Mouse (Mus musculus) heart, adult 8-10 months (tissue): ENCODE data around the gene Rnf216. TPM values are rescaled to one million over a fixed set of nuclear protein-coding genes. Genes with fewer than 3 reads are reported as not detected.
A peak's percentile ranks its signal among the peaks of the same experiment; 100 is the strongest.

Experiments used
- DNase-seq: peaks from one replicate; pipeline ENCODE4 v3.0.0; 2022; ENCODE audit warnings: low spot score
- total RNA-seq, 4 experiments: library from RNA; stranded (reverse); gene quantifications; 2 replicates each; pipeline ENCODE4 v1.2.4; 2022

Gene Rnf216
- total RNA-seq, 4 experiments from 2014 or later: 22.2 to 24.3 (median 24.0) TPM

DNA sequence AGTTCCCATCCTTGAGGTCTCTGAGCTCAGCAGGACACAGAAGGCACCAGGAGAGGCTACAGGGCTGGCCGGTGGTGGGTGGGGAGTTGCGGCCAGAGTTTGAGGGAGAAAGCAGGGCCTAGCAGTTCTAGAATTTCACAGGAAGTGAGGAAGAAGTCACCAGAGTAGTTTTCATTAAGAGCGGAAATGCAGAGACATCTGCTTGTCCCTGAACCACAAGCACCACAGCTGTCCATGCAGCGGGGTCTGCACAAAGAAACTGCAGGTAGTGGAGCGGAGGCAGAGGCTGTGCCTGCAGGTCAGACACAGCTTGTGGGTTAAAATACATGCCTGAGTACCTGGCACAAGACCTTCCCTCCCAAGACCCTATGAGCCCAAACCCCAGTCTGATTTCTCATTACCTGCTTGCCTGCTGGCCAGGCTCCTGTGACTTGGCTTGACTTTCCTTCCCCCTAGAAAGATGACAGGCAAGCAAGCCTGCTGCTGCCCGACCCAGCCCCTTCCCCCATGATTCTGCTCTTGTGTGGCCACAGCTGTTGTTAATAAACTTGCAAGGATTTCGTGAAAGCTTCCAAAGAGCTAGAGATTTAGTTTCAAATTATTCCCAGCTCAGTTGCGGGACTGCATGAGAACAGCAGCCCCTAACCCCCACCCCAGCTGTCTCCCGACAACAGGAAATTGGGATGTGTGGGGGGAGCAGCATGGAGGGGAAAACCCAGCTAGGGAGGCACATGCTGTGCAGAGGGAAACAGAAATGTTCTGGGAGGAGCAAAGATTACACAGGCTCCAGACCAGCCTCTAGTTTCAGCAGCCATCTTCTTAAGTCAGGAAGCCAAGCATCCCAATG, 111.9 kb downstream of the Rnf216 start:
- peak; percentile 31 for DNase-seq

DNA sequence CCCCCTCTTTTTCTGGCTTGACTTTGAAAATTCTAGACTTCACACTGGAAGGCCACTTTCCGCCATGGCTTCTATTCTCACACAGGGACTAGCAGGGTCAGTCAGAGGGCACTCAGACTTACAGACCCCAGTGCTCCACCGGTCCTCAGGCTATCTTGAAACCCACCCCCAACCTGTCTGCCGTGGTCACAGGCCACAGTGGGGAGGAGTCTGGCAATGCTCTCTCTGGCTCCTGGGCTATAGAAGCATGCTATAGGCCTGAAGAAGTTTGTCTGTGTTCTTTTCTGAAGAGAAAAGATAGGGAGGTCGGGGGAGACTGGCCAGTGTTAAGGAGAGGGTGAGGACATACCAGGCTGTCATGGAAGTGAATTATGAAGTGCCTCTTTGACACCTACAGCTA, 112.7 kb downstream of the Rnf216 start:
- no peak for DNase-seq

DNA sequence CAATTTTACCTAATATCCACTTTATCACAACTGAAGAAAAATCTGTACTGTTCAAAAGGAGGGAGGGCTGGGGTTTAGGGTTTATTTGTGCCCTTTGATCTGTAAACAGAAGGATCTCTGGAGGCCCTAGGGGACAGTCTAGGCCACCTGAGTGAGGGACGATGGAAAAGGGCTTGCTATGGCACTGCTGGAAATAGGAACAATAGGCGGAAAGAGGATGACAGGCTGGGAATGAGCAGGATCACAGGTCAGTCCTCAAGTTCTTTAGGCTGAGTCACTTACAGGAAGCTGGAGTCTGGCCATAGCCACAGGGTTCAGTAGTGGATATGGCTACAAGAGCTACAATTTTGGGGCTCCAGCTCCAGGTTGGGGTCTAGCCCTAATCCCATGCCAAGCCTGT, 114.6 kb downstream of the Rnf216 start:
- peak; percentile 28 for DNase-seq

DNA sequence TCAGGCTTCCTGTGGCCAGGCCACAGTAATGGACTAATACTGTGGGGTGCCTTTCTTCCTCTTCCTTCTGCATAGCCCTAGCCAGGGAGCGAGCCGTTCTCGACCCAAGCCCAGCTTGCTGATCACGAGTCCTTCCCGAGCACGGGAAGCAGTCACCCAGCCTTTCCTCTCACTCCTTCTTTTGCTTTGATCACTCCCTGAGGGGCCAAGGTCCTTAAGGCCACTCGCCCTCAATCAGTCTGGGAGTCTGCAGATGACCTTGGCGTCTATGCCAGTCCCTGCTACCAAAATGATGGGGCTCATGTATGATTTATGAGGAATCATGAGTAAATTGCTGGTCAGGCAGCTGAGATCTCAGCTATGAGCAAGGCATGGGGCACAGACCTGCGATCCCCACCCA, 115.3 kb downstream of the Rnf216 start:
- no peak for DNase-seq

DNA sequence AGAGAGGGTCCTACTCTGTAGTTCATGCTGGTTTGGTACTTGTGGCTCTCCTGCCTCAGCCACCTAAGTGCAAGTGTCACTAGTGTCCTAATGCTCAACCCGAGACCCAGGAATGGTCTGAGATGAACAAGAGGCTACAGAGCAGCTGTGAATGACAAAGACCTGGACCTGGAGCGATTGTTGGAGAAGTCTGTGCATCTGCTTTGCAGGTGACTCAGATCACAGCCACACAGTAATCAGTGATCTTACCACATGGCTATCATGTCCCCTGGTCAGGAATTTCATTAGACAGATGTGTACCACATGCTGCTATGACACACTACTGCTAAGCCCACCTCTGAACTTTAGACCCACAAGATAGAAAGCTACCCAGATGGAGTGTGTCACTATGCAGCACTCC, 118.0 kb downstream of the Rnf216 start:
- no peak for DNase-seq

DNA sequence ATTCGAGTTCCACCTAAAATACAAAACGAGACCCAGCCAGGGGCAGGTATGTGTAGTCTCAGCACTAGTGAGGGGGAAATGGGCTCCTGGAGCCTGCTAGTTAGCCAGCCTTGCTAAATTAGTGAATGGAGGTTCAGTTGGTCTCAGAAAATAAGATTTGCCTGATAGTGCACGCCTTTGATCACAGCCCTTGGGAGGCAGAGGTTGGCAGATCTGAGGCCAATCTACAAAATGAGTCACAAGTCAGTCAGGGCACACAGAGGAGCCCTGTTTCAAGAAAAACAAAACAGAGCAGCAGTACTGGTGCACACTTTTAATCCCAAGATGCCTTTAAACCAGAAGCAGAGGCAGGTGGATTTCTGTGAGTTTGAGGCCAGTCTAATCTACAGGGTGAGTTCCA, 123.6 kb downstream of the Rnf216 start:
- DNase-seq: no peak

DNA sequence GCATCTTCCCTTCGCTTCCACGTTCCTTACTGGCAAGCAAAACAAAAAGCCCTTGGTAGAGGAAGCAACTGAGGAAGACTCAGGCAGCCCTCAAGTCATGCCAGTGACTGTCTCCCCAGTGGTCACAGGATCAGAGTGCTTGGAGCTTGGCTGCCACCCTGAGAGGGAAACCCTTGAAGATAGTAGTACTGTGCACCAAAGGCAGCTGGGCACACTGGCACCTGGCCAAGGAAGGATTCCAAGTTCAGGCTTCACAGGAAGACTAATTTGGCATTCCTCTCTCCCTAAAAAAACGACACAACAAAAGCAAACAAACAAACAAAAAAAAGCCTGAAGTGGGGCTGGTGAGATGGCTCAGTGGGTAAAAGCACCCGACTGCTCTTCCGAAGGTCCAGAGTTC, 124.3 kb downstream of the Rnf216 start:
- DNase-seq: no peak

DNA sequence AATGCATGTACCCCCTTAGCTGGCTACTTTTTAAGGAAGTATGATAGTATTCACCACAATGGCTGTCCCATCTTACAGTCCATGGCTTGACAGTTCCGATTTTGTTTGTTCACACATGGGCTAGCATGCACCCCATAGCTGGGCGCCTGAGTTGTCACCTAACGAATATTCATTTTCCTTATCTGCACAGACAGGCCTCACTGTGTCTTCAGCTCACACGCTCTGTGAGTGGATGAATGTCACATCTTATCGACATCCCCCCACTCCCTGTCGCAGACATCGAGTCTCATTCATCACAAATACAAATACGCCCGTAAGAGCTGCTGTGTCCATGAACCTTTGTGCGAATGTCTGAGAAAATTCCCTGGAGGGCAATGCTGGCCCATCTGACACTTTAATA, 128.5 kb downstream of the Rnf216 start:
- no peak for DNase-seq

DNA sequence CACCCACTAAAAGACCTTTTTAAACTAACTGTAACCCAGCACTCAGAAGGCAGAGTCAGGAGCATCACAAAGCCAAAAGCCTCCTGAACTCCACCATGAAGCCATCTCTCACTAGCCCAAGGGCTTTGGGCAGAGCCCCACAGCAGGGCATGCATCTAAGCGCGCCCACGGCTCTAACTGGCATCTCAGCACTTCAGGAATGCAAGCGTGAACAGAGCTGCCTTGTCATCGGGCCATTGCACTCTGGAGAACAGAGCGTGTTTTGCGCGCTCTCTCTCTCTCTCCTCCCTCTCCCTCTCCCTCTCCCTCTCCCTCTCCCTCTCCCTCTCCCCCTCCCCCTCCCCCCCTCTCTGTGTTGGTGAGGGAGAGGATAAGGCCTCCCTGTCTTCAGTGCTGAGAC, 129.6 kb downstream of the Rnf216 start:
- DNase-seq: no peak

DNA sequence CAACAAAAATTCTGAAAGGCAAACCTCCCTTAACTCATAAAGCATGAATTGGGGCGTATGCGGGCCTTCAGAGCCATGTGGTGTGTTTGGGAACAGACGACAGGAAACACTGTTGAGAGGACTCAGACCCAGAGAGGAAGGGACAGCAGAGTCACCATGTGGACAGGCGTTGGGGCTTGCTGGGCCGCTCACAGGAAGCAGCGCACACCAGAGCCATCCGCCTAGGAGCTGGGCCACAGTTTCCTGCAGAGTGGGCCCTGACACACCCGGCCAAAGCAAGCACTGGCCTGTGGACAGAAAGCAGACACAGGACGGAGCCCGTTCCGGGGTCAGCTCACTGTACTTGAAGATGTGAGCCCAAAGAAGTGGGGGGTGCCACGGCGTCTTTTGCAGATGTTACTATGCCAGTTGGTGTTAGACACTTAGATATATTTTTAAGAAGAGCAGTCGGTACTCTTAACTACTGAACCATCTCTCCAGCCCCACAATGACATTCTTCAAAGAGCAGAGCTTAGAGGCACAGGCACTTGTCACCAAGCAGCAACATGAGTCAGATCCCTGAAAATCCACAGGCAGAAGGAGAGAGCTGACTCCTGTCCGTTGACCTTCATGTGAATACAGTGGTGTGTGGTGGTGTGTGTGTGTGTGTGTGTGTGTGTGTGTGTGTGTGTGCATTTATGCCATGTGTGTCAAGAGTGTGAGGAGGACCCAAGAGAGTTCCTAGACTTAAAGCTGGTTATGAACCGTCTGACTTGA, 130.6 kb downstream of the Rnf216 start:
- DNase-seq: no peak

DNA sequence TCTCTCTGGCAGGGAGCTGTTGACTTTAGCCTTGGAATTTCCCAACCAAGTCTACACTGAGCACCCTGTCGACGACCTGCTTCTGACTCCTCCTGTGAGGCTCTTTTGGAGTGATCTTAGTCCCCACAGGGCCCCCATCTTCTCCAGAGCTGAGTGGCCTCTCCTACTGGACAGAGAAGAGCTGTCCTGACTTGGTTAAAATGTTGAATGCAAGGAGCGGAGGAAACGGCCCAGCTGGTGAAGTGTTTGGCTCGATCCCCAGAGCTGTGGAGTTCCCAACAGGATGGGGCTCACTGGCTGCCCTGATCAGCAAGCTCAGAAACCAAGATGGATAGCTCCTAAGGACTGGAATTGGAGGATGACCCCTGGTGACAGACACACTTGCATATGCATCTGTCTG, 136.3 kb downstream of the Rnf216 start:
- no peak for DNase-seq

DNA sequence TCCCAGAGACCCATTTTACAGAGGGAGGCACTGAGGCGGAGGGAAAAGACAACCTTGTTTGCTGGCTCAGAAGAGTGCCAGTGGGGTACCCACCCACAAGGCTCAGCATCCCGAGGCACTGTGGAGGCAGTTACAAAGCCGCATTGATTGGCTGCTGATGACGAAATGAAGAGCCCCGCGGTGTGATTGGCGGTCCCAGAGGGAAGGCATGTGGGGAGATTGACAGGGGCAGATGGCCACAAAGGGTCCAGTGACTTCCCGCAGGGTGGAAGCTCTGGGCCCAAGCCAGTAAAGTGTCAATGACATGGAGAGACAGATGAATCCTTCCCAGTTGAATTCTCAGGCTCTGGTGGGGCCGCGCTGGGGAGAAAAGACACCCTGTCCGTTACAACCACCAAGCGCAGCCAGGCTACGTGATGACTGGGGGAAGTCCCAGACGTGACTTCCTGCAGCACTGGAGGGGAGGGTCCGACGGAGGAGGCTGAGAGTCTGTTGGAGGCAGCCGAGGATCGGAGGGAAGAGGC, 138.1 kb downstream of the Rnf216 start:
- DNase-seq: no peak

DNA sequence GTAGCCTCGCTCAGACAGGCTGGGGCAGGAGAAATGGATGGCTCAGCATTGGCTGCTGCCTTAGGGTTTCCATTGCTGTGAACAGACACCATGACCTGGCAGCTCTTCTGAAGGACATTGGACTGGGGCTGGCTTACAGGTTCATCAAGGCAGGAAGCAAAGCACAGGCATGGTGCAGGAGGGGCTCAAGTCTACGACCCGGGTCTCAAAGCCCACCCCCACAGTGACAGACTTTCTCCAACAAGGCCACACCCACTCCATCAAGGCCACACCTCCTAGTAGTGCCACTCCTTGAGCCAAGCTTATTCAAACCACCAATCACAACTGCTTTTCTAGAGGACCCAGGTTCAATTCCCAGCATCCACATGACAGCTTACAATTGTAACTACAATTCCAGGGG, 138.8 kb downstream of the Rnf216 start:
- DNase-seq: no peak

DNA sequence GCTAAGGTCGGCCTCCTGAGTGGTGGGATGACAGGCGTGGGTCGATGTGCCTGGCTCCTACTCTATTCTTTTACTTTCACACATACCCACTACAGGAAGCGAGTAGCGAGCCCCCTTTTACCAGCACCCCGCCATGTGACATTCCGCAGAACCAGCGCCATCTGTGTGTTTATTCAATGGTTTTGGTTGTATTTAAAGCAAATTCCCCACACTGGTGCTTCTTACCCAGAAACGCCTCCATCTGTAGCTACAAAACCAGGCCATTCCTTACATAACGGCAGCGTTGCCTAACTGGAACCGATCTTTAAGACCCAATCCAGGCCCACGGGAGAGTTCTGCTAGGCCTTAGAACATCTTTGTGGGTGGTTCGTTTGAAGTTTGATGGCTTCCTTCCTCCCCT, 144.4 kb downstream of the Rnf216 start:
- DNase-seq: no peak

DNA sequence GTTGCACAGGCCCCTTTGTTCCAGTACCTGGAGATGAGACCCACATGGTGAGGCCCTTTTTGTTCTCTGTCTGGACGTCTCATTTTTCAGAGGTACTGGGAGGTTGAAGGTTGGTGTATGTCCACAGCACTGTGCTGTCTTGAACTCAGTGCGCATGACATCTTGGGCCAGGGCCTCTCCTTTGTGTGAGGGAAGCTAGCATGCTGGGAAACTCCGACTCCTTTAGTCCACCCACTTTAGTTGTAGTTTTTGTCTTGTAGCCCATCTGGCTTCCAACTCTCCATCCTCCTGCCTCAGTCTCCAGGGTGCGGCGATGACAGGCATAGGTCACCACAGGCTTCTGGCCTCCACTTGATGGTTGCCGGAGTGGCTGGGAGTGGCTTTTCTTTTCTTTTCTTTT, 148.1 kb downstream of the Rnf216 start:
- DNase-seq: no peak

DNA sequence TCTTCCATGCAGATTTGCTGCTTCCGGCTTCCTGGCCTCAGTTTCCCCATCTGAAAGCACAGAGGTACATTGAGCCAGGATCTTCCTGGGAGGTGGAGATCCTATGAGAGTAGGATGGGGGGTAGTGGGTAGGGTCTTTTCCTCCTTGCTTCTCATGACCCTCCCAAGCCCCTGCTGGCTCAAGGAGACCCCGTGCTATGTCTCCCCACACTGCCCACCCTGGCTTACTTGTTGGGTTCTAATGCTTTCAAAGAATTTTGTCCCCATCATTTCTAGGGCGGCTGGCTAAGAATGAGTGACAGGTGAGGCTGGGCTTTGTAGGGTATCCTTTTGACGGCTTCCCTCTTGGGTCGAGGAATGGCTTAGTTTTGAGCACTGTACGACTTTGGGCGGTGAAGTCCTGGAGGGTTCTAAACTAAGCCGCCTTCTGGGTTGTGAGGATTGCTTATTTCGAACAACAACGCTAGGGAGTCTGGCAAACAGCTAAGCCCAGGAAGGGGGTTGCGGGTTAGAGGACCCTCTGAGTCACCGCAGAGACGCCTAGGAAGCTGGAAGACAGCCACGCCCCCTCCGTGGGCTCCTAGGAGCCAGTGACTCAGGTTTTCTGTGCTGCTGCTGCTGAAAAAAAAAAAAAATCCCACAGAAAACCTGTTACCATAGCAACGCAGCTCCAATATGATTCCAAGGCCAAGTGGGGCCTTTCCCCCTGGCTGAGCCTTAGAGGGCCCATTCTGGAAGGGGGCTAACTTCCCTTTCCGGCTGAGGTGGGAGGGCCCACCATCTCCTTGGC, 148.9 kb downstream of the Rnf216 start:
- no peak for DNase-seq

DNA sequence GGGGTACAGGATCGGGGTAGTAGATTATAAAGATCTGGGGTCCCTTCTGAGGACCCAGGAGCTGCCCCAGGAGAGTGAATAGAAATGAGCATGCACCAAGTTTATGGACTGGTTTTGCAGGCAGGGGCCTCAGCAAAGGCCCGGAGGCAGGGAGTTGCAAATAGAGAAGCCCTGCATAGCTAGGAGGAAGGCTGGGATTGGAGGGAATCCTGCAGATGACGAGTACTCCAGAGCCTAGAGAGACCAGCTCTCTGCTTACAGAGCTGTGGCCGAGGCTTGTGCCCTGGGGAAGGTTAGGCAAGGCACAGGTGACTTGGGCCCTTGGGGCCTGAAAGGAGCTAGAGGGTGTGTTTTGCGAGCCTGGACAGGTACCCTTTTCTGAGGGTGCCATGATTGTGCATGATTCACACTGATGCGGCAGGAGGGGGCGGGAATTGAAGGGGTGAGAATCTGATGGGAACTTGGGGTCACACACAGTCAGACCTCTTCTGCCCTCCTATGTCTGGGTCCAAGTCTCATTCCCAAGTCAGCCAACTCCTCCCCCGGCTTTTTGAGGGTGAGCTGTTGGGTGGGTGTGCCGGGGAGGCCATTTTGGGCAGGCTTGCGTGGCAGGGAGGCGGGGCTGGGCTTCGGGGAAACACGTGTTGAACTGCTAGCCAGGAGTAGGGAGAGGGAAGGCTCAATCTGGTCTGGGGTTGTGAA, 149.6 kb downstream of the Rnf216 start:
- peak; percentile 42 for DNase-seq

DNA sequence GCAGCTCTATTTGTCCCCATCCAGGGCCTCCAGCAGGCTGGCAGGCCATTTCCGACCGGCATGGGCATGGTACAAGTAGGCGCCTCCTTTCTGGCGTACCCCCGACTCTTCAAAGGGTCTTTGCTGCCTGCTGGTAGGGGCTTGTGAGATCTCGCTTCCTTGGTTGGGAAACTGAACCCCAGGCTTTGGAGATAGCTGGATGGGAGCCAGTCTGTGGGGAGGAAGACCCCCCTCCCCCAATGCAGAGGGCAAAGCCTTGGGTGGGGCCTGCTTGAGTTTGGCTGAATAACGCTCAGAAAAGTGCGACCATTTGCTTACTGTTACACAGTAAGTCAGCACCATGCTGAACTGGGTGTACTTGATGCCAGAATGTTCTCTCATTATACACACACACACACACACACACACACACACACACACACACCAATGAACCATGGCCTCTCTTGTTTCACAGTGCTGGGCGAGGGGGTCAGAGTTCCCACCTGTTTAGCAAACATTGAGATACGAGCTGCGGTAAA, 150.3 kb downstream of the Rnf216 start:
- no peak for DNase-seq

DNA sequence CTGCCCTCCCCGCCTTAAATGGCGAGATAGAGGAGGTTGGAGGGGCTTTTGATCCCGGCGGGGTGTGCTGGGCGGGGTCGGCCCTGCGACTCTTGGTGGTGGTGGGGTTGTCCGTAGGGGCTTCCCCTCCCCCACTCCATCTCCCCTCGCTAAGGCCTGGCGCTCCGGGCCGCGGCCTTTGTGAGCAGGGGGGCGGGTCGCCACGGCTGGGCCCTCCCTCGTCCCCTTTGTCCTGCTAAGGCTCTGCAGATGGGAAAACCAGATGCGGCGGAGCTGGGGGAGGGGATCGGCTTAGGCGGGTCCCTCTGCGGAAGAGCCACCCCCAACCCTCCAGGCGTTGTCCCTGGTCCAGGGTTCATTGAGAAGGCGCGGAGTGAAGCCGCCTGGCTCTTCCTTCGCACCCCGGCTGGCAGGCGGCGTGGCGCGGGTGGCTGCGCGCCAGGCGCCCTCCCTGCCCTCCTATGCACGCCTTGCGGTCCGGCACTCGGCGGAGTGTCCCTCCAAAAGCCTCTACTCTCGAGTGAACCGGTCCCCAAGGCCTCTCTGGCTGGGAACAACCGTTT, 150.8 kb downstream of the Rnf216 start:
- peak; percentile 91 for DNase-seq

DNA sequence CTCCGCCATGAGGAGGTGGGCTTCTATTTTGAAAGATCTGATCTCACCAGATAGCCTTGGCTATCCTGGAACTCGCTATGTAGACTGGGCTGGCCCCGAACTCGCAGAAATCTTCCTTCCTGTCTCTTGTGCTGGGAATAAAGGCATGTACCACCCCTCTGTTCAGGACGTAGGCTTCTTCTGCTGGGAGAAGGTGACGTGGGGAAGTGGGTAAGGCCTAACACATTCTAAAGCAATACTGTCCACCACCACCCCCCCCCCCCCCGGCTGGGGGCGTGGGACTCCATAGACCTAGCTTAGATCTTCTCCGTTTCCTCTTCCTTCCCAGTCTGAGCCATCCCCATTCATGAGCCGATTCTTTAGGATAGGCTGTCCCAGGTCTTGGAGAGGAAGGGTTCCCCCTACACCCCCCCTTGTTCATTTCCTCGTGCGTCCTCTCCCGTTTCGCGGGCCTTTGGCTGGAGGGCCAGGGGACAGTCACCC, 151.4 kb downstream of the Rnf216 start:
- DNase-seq: peak; percentile 78
